Mouse (Mus musculus) liver, adult 2 months (tissue): ENCODE data around the gene Pnmal2. TPM values are rescaled to one million over a fixed set of nuclear protein-coding genes. Genes with fewer than 3 reads are reported as not detected.
"Not testable (repeated sequence)": the region's sequence is repeated elsewhere in the genome, so short reads cannot be mapped to it uniquely, and the experiment has no call there.

Experiments
- DNase-seq: peaks from one replicate; pipeline ENCODE4 v3.0.0-alpha.2; 2011; ENCODE audit warnings: low read depth, low spot score; ENCODE audit errors: extremely low read depth
- H3K27ac ChIP-seq: fragments of 200-500 bp; replicated peaks from 2 replicates; pipeline ENCODE4 v1.5.1; 2012; ENCODE audit warnings: low read depth, mild to moderate bottlenecking, control low read depth, inconsistent platforms, low read length; ENCODE audit not compliant: insufficient read depth
- H3K27me3 ChIP-seq: fragments of 200-500 bp; 2 replicates; pipeline ENCODE4 v1.6.1; 2012; ENCODE audit warnings: mild to moderate bottlenecking, moderate library complexity, low read length, inconsistent platforms; ENCODE audit not compliant: control insufficient read depth, insufficient read depth
- H3K36me3 ChIP-seq: fragments of 200-500 bp; 2 replicates; pipeline ENCODE4 v1.6.1; 2012; ENCODE audit warnings: low read length, inconsistent platforms; ENCODE audit not compliant: control insufficient read depth, insufficient read depth
- H3K4me1 ChIP-seq: fragments of 200-500 bp; 2 replicates; pipeline ENCODE4 v1.6.1; 2011; ENCODE audit warnings: low read length; ENCODE audit not compliant: control insufficient read depth, insufficient read depth
- H3K4me3 ChIP-seq: fragments of 200-500 bp; 2 replicates; pipeline ENCODE4 v1.5.1; 2011; ENCODE audit warnings: low read depth, mild to moderate bottlenecking, control low read depth, low read length, moderate library complexity; ENCODE audit not compliant: insufficient read depth
- H3K79me2 ChIP-seq: fragments of 200-500 bp; 2 replicates; pipeline ENCODE4 v1.6.1; 2012; ENCODE audit warnings: inconsistent platforms, mild to moderate bottlenecking, low read length, moderate library complexity; ENCODE audit not compliant: control insufficient read depth, insufficient read depth
- H3K9ac ChIP-seq: fragments of 200-500 bp; 2 replicates; pipeline ENCODE4 v1.6.1; 2012; ENCODE audit warnings: low read depth, mild to moderate bottlenecking, control low read depth, inconsistent platforms, low read length
- CTCF ChIP-seq: fragments of 200-500 bp; IDR thresholded peaks from 2 replicates; pipeline ENCODE4 v1.5.1; 2011; ENCODE audit warnings: low read depth, low read length, control low read depth
- POLR2A ChIP-seq: fragments of 200-500 bp; IDR thresholded peaks from 2 replicates; pipeline ENCODE4 v1.6.1; 2011; ENCODE audit warnings: low read length, control low read depth; ENCODE audit not compliant: insufficient read depth; ENCODE audit errors: extremely low read depth
- WGBS: fragments of 180-500 bp; shearing (Covaris S2); methylation state at CpG from one replicate; pipeline ENCODE4 v1.1.7; 2018; 5-methylcytosine and 5-hydroxymethylcytosine counted together
- polyA plus RNA-seq: library from polyadenylated mRNA; depleted of rRNA; stranded (reverse); fragments of >200 nt; gene quantifications from 2 replicates; pipeline ENCODE4 v1.2.3, GENCODE M21; 2012
- total RNA-seq: library from RNA; depleted of rRNA; stranded (reverse); fragments of >200 nt; gene quantifications from 2 replicates; pipeline ENCODE4 v1.2.3, GENCODE M21; 2014

The Pnmal2 gene
- total and polyA plus RNA-seq, 2 experiments, result under 0.01 to 0.02 TPM

DNA sequence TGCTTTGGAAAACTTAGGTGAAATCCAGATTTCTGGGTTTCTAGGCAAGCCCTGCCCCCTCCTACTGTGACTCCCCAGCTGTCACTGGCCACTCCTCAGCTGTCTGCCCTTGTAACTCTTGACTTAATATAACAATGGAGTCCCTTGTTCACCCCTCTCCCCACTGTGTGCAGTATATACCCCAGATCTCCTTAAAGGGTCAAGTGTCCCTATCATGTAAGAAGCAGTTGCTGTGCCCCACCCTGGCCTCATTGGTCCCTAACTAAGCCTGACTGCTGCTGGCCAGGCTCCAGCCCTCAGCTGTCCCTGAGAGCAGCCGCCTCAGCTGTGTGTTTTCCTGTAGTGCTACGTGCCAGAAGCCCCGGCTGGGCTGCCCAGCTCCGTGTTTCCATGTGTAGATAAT, 3.5 kb downstream of the Pnmal2 start:
- Histone ChIP-seq H3K27me3 (peaks cover 18% of the 10 kb centered on the region), H3K4me1 (peaks cover 3% of the 10 kb centered on the region; the same call in 1 of the 2 replicates), H3K4me3 (no peak overlapping the region), H3K79me2 (no peaks in the 10 kb centered on the region), H3K36me3 (no peaks in the 10 kb centered on the region), H3K27ac (no peak overlapping the region), H3K9ac (no peak overlapping the region)
- no peak for TF ChIP-seq POLR2A
- TF ChIP-seq CTCF, result no peak
- 23% methylated on average over 4 of the region's 4 CpGs for WGBS
- no peak for DNase-seq

DNA sequence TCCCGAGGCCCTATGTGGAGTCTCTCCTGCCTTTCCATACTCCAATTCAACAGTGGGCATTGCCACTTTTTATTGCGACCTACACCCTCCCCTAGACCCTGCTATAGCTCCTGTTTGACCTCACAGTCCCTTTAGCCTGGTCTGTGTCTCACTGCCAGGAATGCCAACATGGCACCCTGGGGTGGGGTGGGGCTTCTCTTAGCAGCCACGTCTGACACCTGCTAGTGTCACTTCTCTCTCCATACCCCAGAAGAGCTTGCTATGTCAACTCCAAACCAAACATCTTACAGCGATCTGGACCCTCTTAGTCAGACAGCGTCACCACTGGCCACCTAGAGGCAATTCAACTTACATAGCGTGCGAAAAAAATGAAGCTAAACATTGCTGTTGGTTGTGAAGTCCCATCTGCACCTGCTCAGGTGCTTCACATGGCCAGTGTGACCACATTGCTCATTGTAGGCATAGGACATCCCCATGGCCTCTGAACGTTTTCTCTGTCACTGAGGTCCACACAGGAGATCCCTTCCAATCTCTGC, 4.5 kb downstream of the Pnmal2 start:
- Histone ChIP-seq H3K36me3 (no peaks in the 10 kb centered on the region), H3K9ac (no peak overlapping the region), H3K4me3 (no peak overlapping the region), H3K4me1 (peaks cover 3% of the 10 kb centered on the region; the same call in 1 of the 2 replicates), H3K79me2 (no peaks in the 10 kb centered on the region), H3K27me3 (peaks cover 18% of the 10 kb centered on the region), H3K27ac (no peak overlapping the region)
- no peak for DNase-seq
- WGBS, result 77% methylated on average over 8 of the region's 8 CpGs
- no peak for TF ChIP-seq CTCF
- no peak for TF ChIP-seq POLR2A

DNA sequence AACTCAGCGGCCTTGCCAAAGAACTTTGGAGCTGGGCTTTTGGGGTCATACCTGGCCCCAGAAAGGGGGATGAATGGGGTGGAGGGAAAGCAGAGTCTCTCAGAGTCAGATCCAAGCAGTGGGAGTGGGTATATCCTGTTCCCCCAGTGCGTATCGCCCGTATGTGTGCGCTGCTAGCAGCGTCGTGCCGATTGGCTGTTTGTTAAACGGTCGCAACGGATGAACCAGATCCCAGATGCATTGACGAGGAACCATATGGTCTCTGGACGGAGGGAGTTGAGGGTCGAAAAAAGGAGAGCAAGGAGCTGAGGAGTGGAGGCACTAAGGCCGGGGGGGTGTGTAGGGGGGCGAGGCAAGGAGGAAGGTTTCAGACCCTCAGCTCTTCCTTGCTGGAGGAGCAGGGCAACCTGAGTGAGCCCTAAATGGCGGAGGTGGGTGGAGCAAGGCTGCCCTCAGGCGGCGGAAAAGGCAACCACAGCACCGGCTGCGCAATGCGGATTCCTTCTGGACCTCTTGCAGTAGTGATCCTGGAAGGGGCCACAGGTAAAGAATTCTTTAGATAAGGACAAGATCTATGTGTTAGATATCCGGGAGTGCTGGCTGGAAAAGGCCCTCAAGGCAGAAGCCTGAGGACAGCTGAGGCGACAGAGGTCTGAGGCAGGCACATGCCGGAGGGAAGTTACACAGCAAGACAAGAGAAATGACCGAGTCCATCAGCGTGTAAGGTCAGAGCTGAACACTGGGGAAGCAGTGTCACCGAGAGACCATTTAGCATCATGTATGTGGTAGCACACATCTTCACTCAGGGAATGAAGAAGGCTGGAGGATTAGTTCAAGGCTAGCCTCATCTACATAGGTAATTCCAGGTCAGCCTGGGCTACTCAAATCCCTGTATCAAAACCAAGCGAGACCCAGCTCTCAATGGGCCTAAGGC, 5.7 kb downstream of the Pnmal2 start:
- Histone ChIP-seq H3K79me2 (no peaks in the 10 kb centered on the region), H3K27ac (no peak overlapping the region), H3K27me3 (peaks cover 10% of the 10 kb centered on the region; the same call in 1 of the 2 replicates), H3K4me1 (peaks cover 3% of the 10 kb centered on the region; the same call in 1 of the 2 replicates), H3K4me3 (no peak overlapping the region), H3K9ac (no peak overlapping the region), H3K36me3 (no peaks in the 10 kb centered on the region)
- TF ChIP-seq CTCF, result peak; percentile 97
- TF ChIP-seq POLR2A, result no peak
- DNase-seq, result peak; percentile 19
- WGBS, result 10% methylated on average over 29 of the region's 29 CpGs

DNA sequence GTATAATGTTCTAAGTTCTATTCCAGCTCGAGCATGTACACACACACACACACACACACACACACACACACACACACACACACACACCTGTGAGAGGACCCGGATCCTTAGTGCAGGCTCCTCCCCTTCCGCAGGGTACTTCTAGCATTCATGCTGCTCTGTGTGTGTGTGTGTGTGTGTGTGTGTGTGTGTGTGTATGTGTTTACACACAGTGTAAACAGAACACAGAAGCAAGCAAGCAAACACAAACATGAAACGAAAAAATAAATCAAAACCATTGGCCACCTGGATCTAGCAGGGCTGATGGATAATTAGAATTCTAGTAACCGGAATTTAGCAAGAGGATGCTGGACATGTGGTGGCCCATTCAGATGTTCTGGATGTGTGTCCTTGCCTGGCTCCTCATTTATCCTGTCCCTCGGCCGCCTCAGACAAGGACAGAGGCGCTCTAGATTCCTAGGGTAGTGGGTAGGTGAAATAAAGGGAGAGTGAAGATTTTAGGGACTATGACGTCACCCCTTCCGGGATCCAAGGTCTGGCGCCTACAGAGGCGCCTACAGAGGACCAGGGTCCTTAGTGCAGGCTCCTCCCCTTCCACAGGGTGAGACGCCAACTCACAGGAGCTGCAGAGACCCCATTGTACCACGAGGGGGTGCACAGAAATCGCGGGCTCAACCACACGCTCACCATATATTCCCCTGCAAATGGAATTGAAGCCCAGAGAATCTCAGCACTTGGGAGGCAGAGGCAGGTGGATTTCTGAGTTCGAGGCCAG, 6.6 kb downstream of the Pnmal2 start:
- H3K4me1 ChIP-seq, result peaks cover 3% of the 10 kb centered on the region; the same call in 1 of the 2 replicates
- no peak overlapping the region for H3K27ac ChIP-seq
- H3K27me3 ChIP-seq, result peaks cover 4% of the 10 kb centered on the region; the same call in 1 of the 2 replicates
- no peaks in the 10 kb centered on the region for H3K36me3 ChIP-seq
- no peaks in the 10 kb centered on the region for H3K79me2 ChIP-seq
- DNase-seq, result peak; percentile 22
- TF ChIP-seq POLR2A (no peak), CTCF (peak; percentile 87)
- H3K9ac ChIP-seq, result no peak overlapping the region
- no peak overlapping the region for H3K4me3 ChIP-seq
- 24% methylated on average over 18 of the region's 18 CpGs for WGBS

DNA sequence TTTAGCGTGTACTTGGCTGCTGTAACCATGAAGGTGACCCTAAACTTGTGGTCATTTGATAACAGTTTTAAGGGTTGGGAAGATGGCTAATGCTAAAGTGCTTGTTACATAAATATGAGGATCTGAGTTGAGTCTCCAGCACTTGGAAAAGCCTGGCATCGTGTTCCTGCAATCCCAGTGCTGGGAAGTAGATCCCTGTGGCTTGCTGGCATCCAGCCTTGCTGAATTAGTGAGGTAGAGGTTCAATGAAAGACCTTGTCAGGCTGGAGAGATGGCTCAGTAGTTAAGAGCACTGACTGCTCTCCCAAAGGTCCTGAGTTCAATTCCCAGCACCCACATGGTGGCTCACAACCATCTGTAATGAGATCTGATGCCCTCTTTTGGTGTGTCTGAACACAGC, 9.3 kb downstream of the Pnmal2 start:
- H3K9ac ChIP-seq, H3K27ac ChIP-seq, H3K4me1 ChIP-seq, H3K79me2 ChIP-seq, H3K27me3 ChIP-seq, H3K4me3 ChIP-seq, DNase-seq, H3K36me3 ChIP-seq: not testable (repeated sequence)
- 73% methylated on average over 2 of the region's 2 CpGs for WGBS
